Mouse (Mus musculus): ENCODE data around the gene Ldlrad3. TPM values are rescaled to one million over a fixed set of nuclear protein-coding genes. Genes with fewer than 3 reads are reported as not detected.

Ldlrad3 gene
- total RNA-seq, 2 experiments from 2014 or later, result 4.5 to 5.9 TPM

- TF ChIP-seq CTCF (IDR thresholded peaks at IDR 0.05), result no peak
- DNase-seq, result no peak
- intact Hi-C loops (cut with DNase I), result loop anchor here (5.0 to 10.0 kb wide), 3 partner anchors 93 to 308 kb away; partner anchors contain the start of gene Ldlrad3
- Histone ChIP-seq H3K27ac (no peak overlapping the region; the same call in 1 of the 2 replicates), H3K4me3 (no peak overlapping the region)
Measured at GRCm38 (mm10) chr2:102094773-102095172, 91.4 kb downstream of the Ldlrad3 start.

GRCm38 (mm10) chr2:102094281-102094680, 91.9 kb downstream of the Ldlrad3 start:
- intact Hi-C loops (cut with DNase I), result loop anchor here (5.0 to 10.0 kb wide), 3 partner anchors 93 to 308 kb away; partner anchors contain the start of gene Ldlrad3
- Histone ChIP-seq H3K4me3 (no peak overlapping the region), H3K27ac (peak overlapping the region; percentile 56; the same call in 1 of the 2 replicates)
- no peak for TF ChIP-seq CTCF (IDR thresholded peaks at IDR 0.05)
- DNase-seq, result no peak

GRCm38 (mm10) chr2:102092579-102092978, 93.6 kb downstream of the Ldlrad3 start:
- H3K27ac ChIP-seq, result no peak overlapping the region
- TF ChIP-seq CTCF (IDR thresholded peaks at IDR 0.05), result no peak
- intact Hi-C loops (cut with DNase I), result loop anchor here (5.0 to 10.0 kb wide), 3 partner anchors 95 to 310 kb away; partner anchors contain the start of gene Ldlrad3

GRCm38 (mm10) chr2:102091516-102092350, 94.5 kb downstream of the Ldlrad3 start:
- Histone ChIP-seq H3K4me3 (no peak overlapping the region), H3K27ac (no peak overlapping the region)
- peak; percentile 69 for DNase-seq
- peak; percentile 81 for TF ChIP-seq CTCF (IDR thresholded peaks at IDR 0.05)
- intact Hi-C loops (cut with DNase I), result loop anchor here (1.0 to 10.0 kb wide), 5 partner anchors 96 to 362 kb away; partner anchors contain the start of gene Ldlrad3

More at GRCm38 (mm10) chr2:102092579-102092978, 93.6 kb downstream of the Ldlrad3 start:
- DNase-seq, result no peak
- H3K4me3 ChIP-seq, result no peak overlapping the region

- no peak for DNase-seq
- no peak overlapping the region for H3K27ac ChIP-seq
- intact Hi-C loops (cut with DNase I), result no loop called here
- H3K4me3 ChIP-seq, result no peak overlapping the region
- no peak for TF ChIP-seq CTCF (IDR thresholded peaks at IDR 0.05)
Measured at GRCm38 (mm10) chr2:102087787-102088186, 98.4 kb downstream of the Ldlrad3 start.

- intact Hi-C loops (cut with DNase I), result no loop called here
- DNase-seq, result no peak
- no peak for TF ChIP-seq CTCF (IDR thresholded peaks at IDR 0.05)
- Histone ChIP-seq H3K27ac (no peak overlapping the region), H3K4me3 (no peak overlapping the region)
Measured at GRCm38 (mm10) chr2:102086583-102086982, 99.6 kb downstream of the Ldlrad3 start.

- no peak overlapping the region for H3K4me3 ChIP-seq
- intact Hi-C loops (cut with DNase I), result no loop called here
- no peak for DNase-seq
- TF ChIP-seq CTCF (IDR thresholded peaks at IDR 0.05), result no peak
- H3K27ac ChIP-seq, result no peak overlapping the region
Measured at GRCm38 (mm10) chr2:102082782-102083181, 103.4 kb downstream of the Ldlrad3 start.

GRCm38 (mm10) chr2:102077554-102077953, 108.6 kb downstream of the Ldlrad3 start:
- DNase-seq, result peak; percentile 43
- no peak overlapping the region for H3K27ac ChIP-seq
- intact Hi-C loops (cut with DNase I), result loop anchor here (5.0 kb wide), 1 partner anchor 375 kb away; the partner anchor contains the start of gene Fjx1
- no peak overlapping the region for H3K4me3 ChIP-seq
- TF ChIP-seq CTCF (IDR thresholded peaks at IDR 0.05), result peak; percentile 89

- Histone ChIP-seq H3K27ac (no peak overlapping the region), H3K4me3 (no peak overlapping the region)
- DNase-seq, result no peak
- intact Hi-C loops (cut with DNase I), result loop anchor here (5.0 kb wide), 1 partner anchor 376 kb away; the partner anchor contains the start of gene Fjx1
- TF ChIP-seq CTCF (IDR thresholded peaks at IDR 0.05), result no peak
Measured at GRCm38 (mm10) chr2:102076237-102076636, 109.9 kb downstream of the Ldlrad3 start.

- DNase-seq, result no peak
- intact Hi-C loops (cut with DNase I), result no loop called here
- Histone ChIP-seq H3K27ac (no peak overlapping the region), H3K4me3 (no peak overlapping the region)
- TF ChIP-seq CTCF (IDR thresholded peaks at IDR 0.05), result no peak
Measured at GRCm38 (mm10) chr2:102073266-102074037, 112.7 kb downstream of the Ldlrad3 start.

GRCm38 (mm10) chr2:102072859-102073258, 113.3 kb downstream of the Ldlrad3 start:
- no peak for DNase-seq
- no peak for TF ChIP-seq CTCF (IDR thresholded peaks at IDR 0.05)
- Histone ChIP-seq H3K4me3 (no peak overlapping the region), H3K27ac (no peak overlapping the region)
- intact Hi-C loops (cut with DNase I), result no loop called here

- intact Hi-C loops (cut with DNase I), result no loop called here
- no peak for TF ChIP-seq CTCF (IDR thresholded peaks at IDR 0.05)
- Histone ChIP-seq H3K27ac (no peak overlapping the region), H3K4me3 (no peak overlapping the region)
- no peak for DNase-seq
Measured at GRCm38 (mm10) chr2:102071022-102071717, 115.0 kb downstream of the Ldlrad3 start.

Measured in gastrocnemius, adult 2 months (tissue).